ENCODE assay signal across 8 mouse cellular contexts in genomic region chr8:109609153-109609502, GRCm38 (mm10). TPM values are rescaled to one million over a fixed set of nuclear protein-coding genes. Genes with fewer than 3 reads are reported as not detected.
A peak's percentile ranks its signal among the peaks of the same experiment; 100 is the strongest.
DNase-seq lines count a peak whose midpoint lies in the region; ATAC-seq and TF ChIP-seq lines count a peak whose summit lies in the region.

No protein-coding gene starts in this region.

- TF ChIP-seq CTCF in cortical plate, adult 2 months (IDR thresholded peaks at IDR 0.05; ENCODE audit: extremely low read depth, insufficient read depth, low read length), result no peak

- H3K9ac ChIP-seq in heart, embryonic 15.5 days, result peak overlapping the region; percentile 77
- peak overlapping the region; percentile 76 for H3K9ac ChIP-seq in limb, embryonic 11.5 days (ENCODE audit: low read length)

- H3K36me3 ChIP-seq in heart, embryonic 15.5 days, result 0 out of 2 replicates have a peak, but pooled peaks cover 3% of the 10 kb centered on the region
- no peaks in the 10 kb centered on the region for H3K36me3 ChIP-seq in limb, embryonic 11.5 days (ENCODE audit: control insufficient read depth, insufficient read depth, low read length)

- no peak for ATAC-seq in heart, embryonic 15.5 days (replicated peaks; ENCODE audit: insufficient number of reproducible peaks, insufficient read depth, low FRiP score, low read depth)
- ATAC-seq in limb, embryonic 11.5 days (ENCODE audit: insufficient number of reproducible peaks, low FRiP score, low TSS enrichment, low read depth), result no peak
- ATAC-seq in activated CD4-positive, CD25-positive, alpha-beta regulatory T cell, adult 4 months, result no peak

- H3K27ac ChIP-seq in cortical plate, adult 2 months (ENCODE audit: insufficient read depth, low read length), result no peak overlapping the region
- peak overlapping the region; percentile 97 for H3K27ac ChIP-seq in heart, embryonic 15.5 days
- peak overlapping the region; percentile 68; the same call in 1 of the 2 replicates for H3K27ac ChIP-seq in limb, embryonic 11.5 days (replicated peaks; ENCODE audit: low read depth, low read length)

- no peaks in the 10 kb centered on the region for H3K27me3 ChIP-seq in heart, embryonic 15.5 days
- H3K27me3 ChIP-seq in limb, embryonic 11.5 days (ENCODE audit: control insufficient read depth, insufficient read depth, low read length), result no peaks in the 10 kb centered on the region

- no peak for TF ChIP-seq POLR2A in cortical plate, adult 2 months (IDR thresholded peaks at IDR 0.05; ENCODE audit: extremely low read depth, insufficient read depth, low read length)

- 10% methylated on average over 5 of the region's 5 CpGs for WGBS in heart, embryonic 15.5 days
- 24% methylated on average over 5 of the region's 5 CpGs for WGBS in limb, embryonic 11.5 days

- peak overlapping the region; percentile 57; the same call in 1 of the 2 replicates for H3K4me3 ChIP-seq in cortical plate, adult 2 months (ENCODE audit: insufficient read depth, low read length)
- peak overlapping the region; percentile 66 for H3K4me3 ChIP-seq in heart, embryonic 15.5 days
- peak overlapping the region; percentile 46 for H3K4me3 ChIP-seq in limb, embryonic 11.5 days (ENCODE audit: low read depth, low read length)

- no peaks in the 10 kb centered on the region for H3K9me3 ChIP-seq in heart, embryonic 15.5 days (replicated peaks)
- no peaks in the 10 kb centered on the region for H3K9me3 ChIP-seq in limb, embryonic 11.5 days (ENCODE audit: control insufficient read depth, low read length)

- DNase-seq in thymus, postnatal 25 days, result peak; percentile 9
- DNase-seq in thymus, postnatal 36 days, result no peak
- no peak for DNase-seq in limb, embryonic 11.5 days (ENCODE audit: low spot score)
- DNase-seq in neural tube, embryonic 10.5 days (ENCODE audit: extremely low spot score, low spot score), result peak; percentile 14
- DNase-seq in layer of hippocampus, postnatal 25 days (ENCODE audit: extremely low spot score in 1 of 2, low spot score in 1 of 2), result no peak

- peak overlapping the region; percentile 85 for H3K4me2 ChIP-seq in heart, embryonic 15.5 days
- peak overlapping the region; percentile 73; the same call in 1 of the 2 replicates for H3K4me2 ChIP-seq in limb, embryonic 11.5 days (ENCODE audit: low read depth, severe bottlenecking)

- H3K4me1 ChIP-seq in cortical plate, adult 2 months (ENCODE audit: control insufficient read depth, insufficient read depth, low read length), result peaks cover 3% of the 10 kb centered on the region; the same call in 1 of the 2 replicates
- H3K4me1 ChIP-seq in heart, embryonic 15.5 days (replicated peaks), result peaks cover 11% of the 10 kb centered on the region
- peaks cover 5% of the 10 kb centered on the region for H3K4me1 ChIP-seq in limb, embryonic 11.5 days (ENCODE audit: control insufficient read depth, insufficient read depth, low read length)

RNA-seq across cellular contexts. Expression of gene Dhodh, which starts 0.7 kb away (rescaled TPM):
- 25.2 and 27.7 TPM in 2 replicates for polyA plus RNA-seq in cortical plate, adult 2 months (2012; rRNA removed)
- 33.7 and 39.7 TPM in 2 replicates for polyA plus RNA-seq in heart, embryonic 15.5 days (2015; fragmentation: Nextera tagmentation; extraction: Ambion mirVana)
- polyA plus RNA-seq in limb, embryonic 11.5 days (2014; fragmentation: Nextera tagmentation; extraction: Ambion mirVana), result 48.2 and 49.4 TPM in 2 replicates
- total RNA-seq in layer of hippocampus, postnatal 25 days (2021), result 10 to 100 TPM; 22.5 to 25.1 TPM
- polyA plus RNA-seq in activated CD4-positive, CD25-positive, alpha-beta regulatory T cell, adult 4 months (2017; shearing (Covaris generic)), result 10 to 100 TPM; 29.0 to 32.3 TPM

RNA-seq across cellular contexts. Expression of gene Pkd1l3, which starts 5.2 kb away (rescaled TPM):
- 0.79 TPM in 2 replicates for polyA plus RNA-seq in cortical plate, adult 2 months (2012; rRNA removed)
- 0.06 and 0.08 TPM in 2 replicates for polyA plus RNA-seq in heart, embryonic 15.5 days (2015; fragmentation: Nextera tagmentation; extraction: Ambion mirVana)
- 0.27 and 0.37 TPM in 2 replicates for polyA plus RNA-seq in limb, embryonic 11.5 days (2014; fragmentation: Nextera tagmentation; extraction: Ambion mirVana)
- total RNA-seq in layer of hippocampus, postnatal 25 days (2021), result 1 to 10 TPM; 1.9 to 2.3 TPM
- 1 to 10 TPM in 1 of 2 experiments, under 1 TPM in 1; 0.32 to 1.6 TPM for polyA plus RNA-seq in activated CD4-positive, CD25-positive, alpha-beta regulatory T cell, adult 4 months (2017; shearing (Covaris generic))

RNA-seq across cellular contexts. Expression of gene Hp, which starts 30.2 kb away (rescaled TPM):
- polyA plus RNA-seq in cortical plate, adult 2 months (2012; rRNA removed), result 0.23 and 0.31 TPM in 2 replicates
- polyA plus RNA-seq in heart, embryonic 15.5 days (2015; fragmentation: Nextera tagmentation; extraction: Ambion mirVana), result 1.9 and 5.2 TPM in 2 replicates
- 0.74 and 1.1 TPM in 2 replicates for polyA plus RNA-seq in limb, embryonic 11.5 days (2014; fragmentation: Nextera tagmentation; extraction: Ambion mirVana)
- total RNA-seq in layer of hippocampus, postnatal 25 days (2021), result not detected
- not detected for polyA plus RNA-seq in activated CD4-positive, CD25-positive, alpha-beta regulatory T cell, adult 4 months (2017; shearing (Covaris generic))

RNA-seq across cellular contexts. Expression of gene Txnl4b, which starts 43.4 kb away (rescaled TPM):
- 12.1 TPM in 2 replicates for polyA plus RNA-seq in cortical plate, adult 2 months (2012; rRNA removed)
- polyA plus RNA-seq in heart, embryonic 15.5 days (2015; fragmentation: Nextera tagmentation; extraction: Ambion mirVana), result 16.8 and 17.9 TPM in 2 replicates
- 28.3 and 28.5 TPM in 2 replicates for polyA plus RNA-seq in limb, embryonic 11.5 days (2014; fragmentation: Nextera tagmentation; extraction: Ambion mirVana)
- total RNA-seq in layer of hippocampus, postnatal 25 days (2021), result 10 to 100 TPM; 14.9 to 16.2 TPM
- 10 to 100 TPM; 16.5 to 17.9 TPM for polyA plus RNA-seq in activated CD4-positive, CD25-positive, alpha-beta regulatory T cell, adult 4 months (2017; shearing (Covaris generic))

RNA-seq across cellular contexts. Expression of gene Dhx38, which starts 43.5 kb away (rescaled TPM):
- 17.4 TPM in 2 replicates for polyA plus RNA-seq in cortical plate, adult 2 months (2012; rRNA removed)
- polyA plus RNA-seq in heart, embryonic 15.5 days (2015; fragmentation: Nextera tagmentation; extraction: Ambion mirVana), result 11.4 and 16.4 TPM in 2 replicates
- polyA plus RNA-seq in limb, embryonic 11.5 days (2014; fragmentation: Nextera tagmentation; extraction: Ambion mirVana), result 28.7 and 29.3 TPM in 2 replicates
- total RNA-seq in layer of hippocampus, postnatal 25 days (2021), result 10 to 100 TPM; 24.9 to 26.9 TPM
- 10 to 100 TPM in 1 of 2 experiments, 1 to 10 TPM in 1; 9.1 to 14.2 TPM for polyA plus RNA-seq in activated CD4-positive, CD25-positive, alpha-beta regulatory T cell, adult 4 months (2017; shearing (Covaris generic))

Comparison
In these comparisons a context has a peak if more than half of its experiments do, and no peak if none do; other contexts are left out.
1. DNase-seq: peak in thymus, postnatal 25 days (single experiment) and neural tube, embryonic 10.5 days (single experiment); none in thymus, postnatal 36 days (0 of 2), limb, embryonic 11.5 days (single experiment) and layer of hippocampus, postnatal 25 days (0 of 2).
2. Peak in every context shown above with its lines, with median percentiles within 50 percentile points of each other: H3K4me3 ChIP-seq.